Mouse (Mus musculus): Measurements from ENCODE around the gene Cldn7.
"Not testable (repeated sequence)": the region's sequence is repeated elsewhere in the genome, so short reads cannot be mapped to it uniquely, and the experiment has no call there.

Cldn7 gene

GRCm38 (mm10) chr11:70014051-70014450 is 49.5 kb downstream of the Cldn7 start:
- no peak for DNase-seq (ENCODE audit: low read depth, low spot score)

GRCm38 (mm10) chr11:70014880-70015558 is 50.4 kb downstream of the Cldn7 start, which contains the start of gene Acadvl:
Gene Acadvl, minus strand, starts transcription at chr11:70015411.
- DNase-seq (ENCODE audit: low read depth, low spot score) = peak; percentile 75

DNA sequence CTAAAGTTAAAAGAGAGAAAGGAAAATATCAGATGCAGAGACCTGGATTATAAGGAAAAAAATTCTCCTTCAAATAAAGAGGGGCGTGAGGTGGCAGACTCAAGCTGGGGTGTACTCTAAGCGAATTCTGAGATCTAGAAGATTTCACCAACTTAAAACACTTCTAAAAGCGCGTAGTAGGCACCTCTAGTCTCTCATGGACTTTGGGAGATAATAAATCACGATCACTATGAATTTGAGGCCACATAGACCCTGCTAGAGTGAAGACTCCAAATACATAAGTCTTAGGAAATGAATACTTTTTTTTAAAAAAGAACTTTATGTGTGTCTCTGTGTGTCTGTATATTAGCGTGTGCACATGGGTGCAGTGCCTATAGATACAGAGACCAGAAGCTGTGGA is 51.1 kb downstream of the Cldn7 start:
- no peak for DNase-seq (ENCODE audit: low read depth, low spot score)

DNA sequence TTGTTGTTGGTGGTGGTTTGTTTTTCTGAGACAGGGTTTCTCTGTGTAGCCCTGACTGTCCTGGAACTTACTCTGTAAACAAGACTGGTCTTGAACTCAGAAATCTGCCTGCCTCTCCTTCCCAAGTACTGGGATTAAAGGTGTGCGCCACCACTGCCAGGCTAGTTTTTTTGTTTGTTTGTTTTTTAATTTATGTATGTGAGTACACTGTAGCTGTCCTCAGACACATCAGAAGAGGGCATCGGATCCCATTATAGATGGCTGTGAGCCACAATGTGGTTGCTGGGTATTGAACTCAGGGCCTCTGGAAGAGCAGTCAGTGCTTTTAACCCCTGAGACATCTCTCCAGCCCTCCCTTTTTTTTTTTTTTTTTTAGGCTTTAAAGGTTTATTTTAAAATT is 51.6 kb downstream of the Cldn7 start:
- not testable (repeated sequence) for DNase-seq (ENCODE audit: low read depth, low spot score)

DNA sequence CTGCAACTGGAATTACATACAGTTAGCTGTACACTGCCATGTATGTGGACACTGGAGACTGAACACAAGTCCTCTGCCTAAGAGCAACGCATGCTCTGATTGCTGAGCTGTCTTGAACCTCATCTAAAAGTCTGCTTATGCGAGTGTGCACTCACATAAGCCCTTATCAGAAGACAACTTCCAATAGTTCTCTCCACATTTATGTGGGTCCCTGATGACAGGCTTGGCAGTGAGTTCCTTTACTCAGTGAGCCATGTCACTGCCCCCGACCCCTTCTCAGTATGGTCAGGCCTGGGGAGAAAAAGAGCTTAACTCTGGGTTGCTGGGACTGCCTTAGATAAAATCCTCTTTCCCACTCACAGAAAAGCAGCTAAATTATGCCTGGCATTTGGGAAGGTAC is 52.1 kb downstream of the Cldn7 start, which contains the start of gene Dlg4:
Dlg4 (plus strand) TSS at position 274 of the 400 bp plus-strand sequence.
- no peak for DNase-seq (ENCODE audit: low read depth, low spot score)

DNA sequence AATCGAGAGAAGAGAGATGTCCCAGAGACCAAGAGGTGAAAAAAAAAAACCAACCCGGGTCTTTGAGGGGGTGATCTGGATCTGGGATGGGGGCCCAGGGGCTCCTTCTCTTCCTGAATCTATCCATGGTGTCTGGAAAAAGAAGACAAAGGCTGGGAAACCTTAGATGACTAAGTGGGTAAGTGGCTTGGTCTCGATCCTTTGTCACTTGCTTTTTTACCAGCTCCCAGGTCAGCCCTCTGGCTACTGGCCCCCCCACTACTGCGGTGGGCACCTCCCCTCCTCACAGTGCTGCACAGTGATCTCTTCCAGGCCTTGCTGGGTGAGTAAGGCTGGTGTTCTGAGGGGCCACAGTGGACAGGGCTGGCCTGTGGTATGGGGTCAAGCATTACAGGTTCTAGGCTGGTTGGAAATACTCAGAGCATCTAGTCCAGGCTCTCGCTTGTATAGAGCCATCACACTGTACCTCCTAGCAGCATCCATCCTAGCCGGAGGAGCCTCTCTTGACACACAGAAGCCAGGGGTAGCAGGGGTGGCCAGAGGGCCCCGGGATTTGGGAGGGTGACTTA is 52.7 kb downstream of the Cldn7 start:
- no peak for DNase-seq (ENCODE audit: low read depth, low spot score)
